Mouse (Mus musculus): ENCODE results near the gene Mill1.
"Not testable (repeated sequence)": the region's sequence is repeated elsewhere in the genome, so short reads cannot be mapped to it uniquely, and the experiment has no call there.

Gene Mill1

GRCm38 (mm10) chr7:18245047-18245446, at the start of gene Mill1:
Gene Mill1, plus strand, starts transcription at chr7:18245347.
- no peak for DNase-seq (ENCODE audit: low spot score in 2 of 2)

GRCm38 (mm10) chr7:18210938-18211337, 34.2 kb upstream of the Mill1 start:
- DNase-seq (ENCODE audit: low spot score in 2 of 2): no peak

- no peak for DNase-seq (ENCODE audit: low spot score in 2 of 2)
These were observed 30.4 kb upstream of the Mill1 start for GRCm38 (mm10) chr7:18214699-18215098.

- no peak for DNase-seq (ENCODE audit: low spot score in 2 of 2)
These were observed 6.6 kb upstream of the Mill1 start for GRCm38 (mm10) chr7:18238561-18238960.

GRCm38 (mm10) chr7:18241217-18241616, 3.9 kb upstream of the Mill1 start:
- no peak for DNase-seq (ENCODE audit: low spot score in 2 of 2)

GRCm38 (mm10) chr7:18243959-18244573, 1.1 kb upstream of the Mill1 start:
- not testable (repeated sequence) for DNase-seq (ENCODE audit: low spot score in 2 of 2)

GRCm38 (mm10) chr7:18260219-18260618, 15.1 kb downstream of the Mill1 start:
- DNase-seq (ENCODE audit: low spot score in 2 of 2): no peak

- DNase-seq (ENCODE audit: low spot score in 2 of 2): no peak
These were observed 19.9 kb downstream of the Mill1 start for GRCm38 (mm10) chr7:18265089-18265488.

All from right cerebral cortex, postnatal 10 days (tissue).